Mouse (Mus musculus) embryo, embryonic 11.5 days (tissue): ENCODE results near the gene Scaf11.
A peak's percentile ranks its signal among the peaks of the same experiment; 100 is the strongest.
"Not testable (repeated sequence)": the region's sequence is repeated elsewhere in the genome, so short reads cannot be mapped to it uniquely, and the experiment has no call there.

Source experiments
- DNase-seq: peaks from one replicate; pipeline ENCODE4 v3.0.0-alpha.2; 2012; ENCODE audit warnings: low read depth, low spot score

Gene Scaf11

DNA sequence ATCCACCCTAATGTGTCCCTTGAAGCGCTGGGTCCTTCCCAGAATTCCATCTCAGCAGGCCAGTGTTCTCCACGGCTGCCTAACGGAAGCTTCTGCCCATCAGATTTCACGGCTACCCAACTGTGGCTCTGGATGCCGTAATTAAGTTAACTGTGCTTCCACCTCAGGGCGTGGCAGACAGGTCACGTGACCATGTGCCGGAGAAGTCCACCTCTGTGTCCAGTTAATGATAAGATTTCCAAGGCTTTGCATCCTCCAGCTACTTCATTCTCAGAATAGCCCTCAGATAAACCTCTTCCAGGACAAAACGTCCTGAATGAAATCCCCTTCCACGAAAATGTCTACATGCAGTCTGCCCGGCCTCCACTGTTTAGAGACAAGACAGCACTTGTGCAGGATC, 4.4 kb upstream of the Scaf11 start:
- no peak for DNase-seq

DNA sequence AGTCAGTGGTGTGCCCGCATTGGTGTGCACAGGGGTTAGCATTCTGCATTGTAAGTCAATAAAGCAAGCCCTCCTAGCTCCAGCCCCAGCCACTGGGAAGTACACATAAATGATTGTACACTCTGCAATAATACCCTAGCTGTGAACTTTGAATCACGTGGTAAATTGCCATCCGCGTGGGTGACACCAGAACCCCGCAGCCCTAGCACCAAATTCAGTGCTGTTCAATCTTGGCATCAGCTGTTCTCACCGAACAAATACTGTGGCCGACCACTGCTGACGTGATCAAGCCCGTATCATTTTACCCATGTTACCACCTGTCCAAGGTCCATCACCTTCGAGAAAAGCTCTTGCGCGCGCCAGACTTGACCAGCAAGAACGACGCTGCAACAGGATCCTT, 3.2 kb upstream of the Scaf11 start:
- no peak for DNase-seq

DNA sequence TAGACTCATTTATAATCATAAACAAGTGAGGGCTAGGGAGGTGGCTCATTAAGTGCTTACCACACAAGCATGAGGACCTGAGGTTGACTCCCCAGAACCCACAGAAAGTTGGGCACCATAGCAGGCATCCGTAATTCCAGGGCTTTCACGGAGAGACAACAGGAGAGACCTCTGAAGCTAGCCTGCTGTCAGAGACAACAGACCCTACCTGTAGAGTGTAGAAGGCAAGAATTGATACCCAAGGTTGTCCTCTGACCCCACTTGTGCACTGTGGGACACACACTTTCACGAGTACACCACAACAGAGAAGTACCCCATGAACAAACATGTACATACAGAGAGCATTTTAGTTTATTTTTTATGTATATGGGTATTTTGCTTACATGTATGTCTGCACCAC, 2.0 kb upstream of the Scaf11 start:
- no peak for DNase-seq

DNA sequence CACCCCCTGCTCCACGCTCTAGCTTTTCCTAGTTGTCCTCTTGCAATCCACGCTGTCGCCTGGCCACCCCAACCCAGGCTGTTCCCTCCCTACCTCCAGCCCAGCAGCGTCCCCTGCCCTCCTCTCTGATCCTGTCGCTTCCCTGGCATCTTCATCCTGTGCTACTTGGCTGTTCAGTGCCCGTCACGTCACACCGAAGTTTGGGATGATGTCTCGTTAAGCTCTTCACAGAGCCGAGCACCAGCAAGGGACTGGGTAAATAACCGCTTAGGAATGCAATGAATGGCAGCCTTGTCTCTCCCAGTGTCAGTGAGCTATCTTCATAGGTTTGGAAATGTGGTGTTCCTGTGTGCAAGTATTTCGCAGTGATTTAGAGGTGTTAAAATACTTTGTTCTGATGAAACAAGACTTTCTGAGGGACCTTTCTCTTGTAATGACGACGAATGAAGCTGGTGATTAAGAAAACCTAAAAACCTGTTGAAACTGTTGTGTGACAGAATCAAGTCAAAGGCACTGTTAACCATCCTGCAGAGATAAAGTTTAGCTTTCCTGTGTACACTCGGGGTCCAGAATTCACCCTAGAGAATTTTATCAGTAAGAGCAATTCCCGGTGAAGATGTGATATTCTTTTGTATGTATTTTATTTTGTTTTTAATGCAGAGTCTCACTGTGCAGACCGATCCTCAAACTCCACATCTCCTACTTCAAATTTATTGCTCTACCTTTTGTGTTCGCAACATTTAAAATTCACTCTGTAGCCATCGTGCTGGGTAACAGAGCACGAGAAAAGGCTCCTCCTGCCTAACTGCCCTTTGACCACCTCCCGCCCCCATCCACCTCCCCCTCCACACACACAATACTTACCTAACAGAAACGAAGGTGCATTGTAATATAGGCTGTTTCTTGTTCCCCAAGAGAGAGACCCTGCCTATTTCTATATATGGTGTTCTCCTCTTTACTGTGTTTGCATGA, 1.2 kb upstream of the Scaf11 start:
- peak; percentile 32 for DNase-seq

DNA sequence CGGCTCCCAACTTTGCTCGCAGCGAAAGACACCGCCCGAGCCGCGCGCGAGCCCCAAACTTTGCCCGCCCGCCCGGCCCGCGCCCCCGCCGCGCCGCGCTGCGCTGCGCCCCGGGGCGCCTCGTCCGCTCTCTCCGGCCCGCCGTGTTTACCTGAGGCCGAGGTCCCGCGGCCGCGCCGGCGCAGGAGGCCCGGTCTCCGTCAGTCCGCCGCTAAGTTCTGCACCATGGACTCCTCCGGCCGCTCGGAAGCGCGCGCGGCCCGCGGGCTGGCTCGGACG, 253 bp downstream of the Scaf11 start:
- DNase-seq, result no peak

DNA sequence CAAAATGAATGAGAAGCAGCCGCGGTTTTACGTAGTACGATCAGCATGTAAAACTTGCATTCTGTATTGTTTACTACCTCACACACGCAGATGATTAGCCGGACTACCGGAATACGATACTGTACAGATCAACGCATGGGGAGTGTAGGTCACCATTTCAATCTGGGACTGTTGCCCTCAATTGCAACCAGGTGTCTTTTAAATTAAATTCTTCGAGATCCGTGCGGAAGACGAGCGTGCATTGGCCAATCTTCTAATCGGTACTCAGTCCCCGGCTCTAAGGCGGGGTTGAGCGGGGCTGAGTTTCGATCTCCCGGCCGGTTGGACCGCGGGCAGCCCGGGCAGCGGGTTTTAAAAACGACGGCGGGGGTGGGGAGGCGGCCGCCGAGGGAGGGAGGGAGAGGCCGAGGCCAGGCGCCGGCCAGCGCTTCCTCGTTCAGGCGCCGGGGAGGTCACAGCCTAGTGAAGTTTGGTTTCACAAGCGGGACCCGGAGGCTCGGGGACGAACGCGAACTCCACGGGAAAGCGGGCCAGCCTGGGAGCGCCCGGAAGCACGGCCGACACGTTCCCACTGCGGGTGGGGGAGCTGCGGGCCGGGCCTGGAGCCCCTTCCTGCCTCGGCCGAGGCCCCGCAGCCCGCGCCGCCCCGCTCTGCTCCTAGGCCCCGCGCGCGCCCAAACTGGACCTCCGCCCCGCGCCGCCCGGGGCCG, 747 bp downstream of the Scaf11 start:
- DNase-seq, result peak; percentile 30

DNA sequence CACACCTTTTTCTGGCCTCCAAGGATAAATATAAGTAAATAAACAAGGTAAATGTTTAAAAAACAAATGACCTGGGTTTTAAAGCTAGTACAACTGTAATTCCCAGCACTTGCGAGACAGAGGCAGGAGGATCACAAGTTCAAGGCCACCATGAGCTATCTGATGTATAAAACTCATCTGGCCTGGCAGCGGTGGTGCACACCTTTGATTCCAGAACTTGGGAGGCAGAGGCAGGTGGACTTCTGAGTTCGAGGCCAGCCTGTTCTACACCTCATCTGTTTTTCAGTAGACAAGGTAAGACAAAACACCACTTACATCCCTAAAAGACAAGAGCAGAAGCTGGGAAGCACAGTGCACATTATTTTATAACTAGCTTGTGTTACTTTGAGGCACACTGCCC, 2.4 kb downstream of the Scaf11 start:
- DNase-seq, result no peak

DNA sequence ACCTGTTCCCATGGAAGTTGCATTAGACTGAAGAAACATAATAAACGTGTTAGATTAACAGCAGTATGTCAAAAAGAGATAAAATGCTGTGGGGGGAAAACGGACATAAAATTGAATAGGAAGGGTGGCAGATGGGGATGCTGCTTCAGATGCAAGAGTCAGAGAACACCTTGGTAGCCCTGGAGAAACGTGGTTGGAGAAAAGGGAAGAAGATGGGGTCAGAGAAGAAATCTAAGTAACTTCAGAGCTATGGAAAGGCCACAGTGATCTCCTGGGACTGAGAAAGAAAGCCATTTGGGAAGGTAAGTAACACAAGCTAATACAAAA, 3.3 kb downstream of the Scaf11 start:
- DNase-seq, result no peak

DNA sequence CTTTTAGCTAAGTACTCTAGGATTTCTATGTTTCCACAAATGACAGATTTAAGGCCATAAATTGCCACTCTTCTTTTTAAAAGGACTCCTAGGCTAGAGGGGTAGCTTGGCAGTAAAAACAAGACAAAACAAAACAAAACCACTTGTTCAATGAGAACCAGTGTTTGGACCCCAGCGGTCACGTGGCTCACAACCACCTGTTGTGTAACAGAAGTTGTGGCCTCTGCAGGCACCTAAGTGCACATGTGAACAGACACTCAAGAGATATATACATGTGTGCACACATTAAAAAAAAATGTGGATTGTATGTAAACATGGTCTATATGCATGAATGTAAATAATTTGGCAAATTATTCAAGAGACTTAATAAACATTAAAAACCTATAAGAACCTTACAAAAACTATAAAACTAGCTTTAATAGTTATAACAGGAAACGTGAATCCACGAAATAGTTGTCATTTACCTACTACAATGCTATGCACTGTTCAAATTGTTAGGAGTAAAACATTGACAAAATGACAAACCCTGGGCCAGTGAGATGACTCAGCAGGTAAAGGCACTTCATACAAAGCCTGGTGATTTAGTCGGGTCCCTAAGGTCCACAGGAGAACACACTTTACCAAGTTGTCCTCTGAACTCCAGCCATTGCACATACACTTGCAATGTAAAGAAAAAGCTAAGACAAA, 3.8 kb downstream of the Scaf11 start:
- DNase-seq, result no peak

DNA sequence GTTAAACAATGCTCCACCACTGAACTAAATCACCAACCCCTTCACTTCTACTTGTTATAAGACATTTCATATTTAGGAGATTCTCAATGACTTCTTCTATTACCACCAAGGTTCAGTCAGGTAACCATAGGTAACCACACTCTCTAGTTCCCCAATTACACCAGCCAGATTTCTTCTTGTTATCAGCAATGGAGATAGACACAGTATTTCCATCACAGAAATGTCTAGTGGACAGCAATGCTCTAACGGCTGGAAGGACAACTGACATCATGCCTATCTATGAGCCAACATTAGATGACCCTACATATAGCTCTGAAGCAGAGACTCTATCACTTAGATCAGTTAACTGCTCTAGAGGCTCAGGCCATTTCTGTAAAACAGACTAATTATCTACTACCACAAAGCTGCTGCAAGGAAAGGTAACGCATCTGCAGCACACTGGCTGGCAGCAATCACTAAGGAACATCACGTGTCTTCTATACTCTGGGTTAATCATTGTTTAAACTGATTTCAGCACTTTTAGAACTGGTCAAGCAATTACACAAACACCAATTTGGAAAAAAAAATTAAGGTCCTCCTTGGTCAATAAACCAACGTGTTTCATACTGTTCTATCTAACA, 4.9 kb downstream of the Scaf11 start:
- no peak for DNase-seq

DNA sequence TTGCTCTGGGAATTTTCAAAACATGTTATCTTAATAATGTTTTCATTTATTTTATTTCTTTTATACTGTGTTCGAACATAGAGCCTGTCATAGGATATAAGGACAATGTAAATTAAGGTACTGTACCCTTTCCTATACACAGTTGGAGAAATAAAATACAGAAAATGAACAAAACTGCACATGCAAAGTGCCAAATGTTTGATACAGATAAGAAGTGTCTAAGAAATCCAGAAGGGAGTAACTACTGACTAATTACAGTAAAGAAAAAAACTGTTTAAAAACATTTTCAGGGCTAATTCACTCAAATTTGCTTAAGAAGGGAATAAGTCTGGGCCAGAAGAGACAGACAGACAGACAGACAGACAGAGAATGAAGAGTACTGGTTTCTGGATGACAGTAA, 7.3 kb downstream of the Scaf11 start:
- DNase-seq, result no peak

DNA sequence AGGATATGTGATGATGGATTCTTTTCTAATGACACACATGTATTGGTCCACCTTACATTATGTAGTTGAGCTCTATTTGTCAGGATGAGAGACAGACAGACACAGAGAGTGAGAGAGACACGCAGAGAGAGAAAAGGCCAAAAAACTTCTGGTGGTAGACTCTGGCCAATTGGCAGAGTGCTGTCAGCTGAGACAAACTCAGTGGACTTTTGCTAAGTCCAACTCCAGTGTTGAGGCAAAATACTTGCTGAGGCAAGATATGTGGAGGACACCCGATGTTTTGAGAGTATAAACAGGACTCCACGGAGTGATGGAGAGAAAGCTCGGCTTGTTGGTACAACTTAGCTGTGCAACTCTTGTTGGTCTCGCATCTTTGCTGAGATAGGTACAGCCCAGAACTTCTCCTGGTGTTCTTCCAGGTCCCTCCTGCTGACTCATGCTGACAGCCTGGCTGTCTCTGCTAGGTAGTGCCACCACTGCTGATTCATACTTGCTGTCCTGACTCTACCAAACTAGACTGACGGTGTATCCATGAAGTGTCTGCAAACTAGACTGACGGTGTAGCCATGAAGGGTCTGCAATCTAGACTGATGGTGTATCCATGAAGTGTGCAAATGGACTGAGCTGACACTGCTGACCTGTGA, 11.9 kb downstream of the Scaf11 start:
- no peak for DNase-seq

DNA sequence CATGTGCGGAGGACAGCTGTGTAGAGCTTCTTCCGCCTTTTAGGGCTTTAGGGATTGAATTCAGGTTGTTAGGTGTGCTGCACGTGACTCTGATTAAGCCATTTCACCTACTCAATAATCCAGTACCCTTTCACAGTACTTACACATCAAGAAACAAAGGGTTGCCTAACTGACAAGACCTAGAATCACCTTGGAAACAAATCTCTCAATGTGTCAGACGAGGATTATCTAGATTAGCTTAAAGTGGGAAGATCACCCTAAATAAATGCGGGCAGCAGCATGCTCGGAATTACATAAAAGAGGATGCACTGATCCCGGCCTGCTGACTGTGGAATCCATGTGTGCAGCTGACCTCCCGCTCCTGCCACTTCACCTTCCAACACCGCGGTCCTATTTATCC, 13.9 kb downstream of the Scaf11 start:
- DNase-seq, result no peak

DNA sequence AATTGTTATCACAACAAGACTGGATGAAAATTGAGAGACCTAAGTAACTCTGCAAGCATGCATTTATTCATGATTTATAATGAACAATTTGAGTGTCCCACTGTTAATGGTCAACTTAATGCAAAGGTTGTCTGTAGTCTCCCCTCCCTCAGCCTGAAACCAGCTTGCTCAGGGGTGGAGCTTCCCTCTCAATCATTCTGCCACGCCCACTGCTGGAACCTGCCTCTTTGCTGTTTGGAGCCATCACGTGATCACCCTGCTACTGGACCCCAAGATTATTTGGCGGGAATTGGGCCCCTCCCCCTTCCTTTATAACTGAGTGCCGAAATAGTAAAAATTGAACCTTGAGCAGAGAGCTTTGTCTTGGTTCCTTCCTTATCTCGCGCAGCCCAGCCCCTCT, 19.2 kb downstream of the Scaf11 start:
- not testable (repeated sequence) for DNase-seq

DNA sequence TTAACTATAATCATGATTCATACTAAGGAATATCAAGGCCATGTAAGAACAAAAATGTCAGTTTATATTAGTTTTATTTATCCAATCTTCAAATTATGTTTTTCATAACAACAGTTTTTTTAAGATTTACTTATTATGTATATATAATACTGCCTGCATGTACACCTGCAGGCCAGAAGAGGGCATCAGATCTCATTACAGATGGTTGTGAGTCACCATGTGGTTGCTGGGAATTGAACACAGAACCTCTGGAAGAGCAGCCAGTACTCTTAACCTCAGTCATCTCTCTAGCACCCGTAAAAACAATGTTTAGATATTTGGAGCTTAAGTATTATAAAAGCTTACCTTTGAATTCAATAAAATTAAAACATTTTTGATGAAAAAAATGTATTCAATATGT, 26.4 kb downstream of the Scaf11 start:
- DNase-seq, result no peak

DNA sequence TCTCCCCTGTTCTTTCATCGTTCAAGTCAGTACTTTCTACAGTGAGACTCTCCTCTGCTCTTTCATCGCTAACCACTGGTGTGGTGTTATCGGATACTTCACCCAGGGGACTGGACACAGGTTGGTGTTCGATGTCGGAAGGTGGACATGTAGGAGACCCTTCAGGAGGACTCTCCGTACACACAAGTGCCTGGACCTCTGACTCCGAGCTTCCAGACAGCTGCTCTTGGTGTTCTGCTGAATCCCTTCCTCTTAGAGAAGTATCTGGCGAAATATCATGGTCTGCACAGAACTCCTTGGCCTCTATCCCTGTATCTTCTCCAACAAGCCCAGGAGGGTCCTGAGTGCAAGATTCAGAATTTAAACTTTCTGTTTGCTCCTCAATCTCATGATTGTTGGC, 40.7 kb downstream of the Scaf11 start:
- no peak for DNase-seq

DNA sequence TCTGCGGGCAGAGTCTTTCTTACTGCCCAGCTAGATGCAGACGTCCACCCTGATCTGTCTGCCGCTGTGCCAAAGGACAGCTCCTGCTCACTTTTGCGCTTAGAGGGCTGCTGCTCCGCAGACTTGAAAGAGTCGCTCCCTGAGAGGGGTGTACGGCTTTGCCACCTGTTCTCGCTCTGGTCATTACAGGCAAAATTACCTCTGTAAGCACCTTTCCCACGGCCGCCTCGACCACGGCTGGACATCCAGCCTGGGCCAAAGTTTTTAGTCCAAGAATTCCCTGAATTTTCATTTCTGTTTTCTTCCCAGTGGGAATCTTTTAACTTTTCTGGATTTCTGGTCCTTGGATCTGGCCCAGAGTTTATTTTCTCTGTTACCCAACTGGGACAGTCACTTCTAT, 42.5 kb downstream of the Scaf11 start:
- DNase-seq, result no peak

DNA sequence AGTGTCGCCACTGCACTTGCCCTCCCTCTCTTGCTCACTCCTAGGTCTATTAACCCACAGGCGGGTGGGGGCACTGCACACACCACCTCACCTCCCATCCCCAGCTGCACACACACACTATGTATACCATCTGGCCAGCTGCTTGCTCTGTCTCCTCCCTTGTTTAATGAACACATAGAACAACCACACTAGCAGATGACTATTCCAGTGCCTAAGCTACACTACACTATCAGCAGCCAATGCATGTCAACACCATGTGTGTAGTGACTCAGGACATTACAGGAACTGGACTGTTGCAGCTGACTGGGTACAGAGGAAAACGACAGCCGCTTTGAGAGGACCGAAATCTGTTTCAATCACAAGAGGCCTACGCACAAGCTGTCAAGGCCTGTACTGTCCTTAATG, 51.9 kb downstream of the Scaf11 start:
- DNase-seq, result no peak

DNA sequence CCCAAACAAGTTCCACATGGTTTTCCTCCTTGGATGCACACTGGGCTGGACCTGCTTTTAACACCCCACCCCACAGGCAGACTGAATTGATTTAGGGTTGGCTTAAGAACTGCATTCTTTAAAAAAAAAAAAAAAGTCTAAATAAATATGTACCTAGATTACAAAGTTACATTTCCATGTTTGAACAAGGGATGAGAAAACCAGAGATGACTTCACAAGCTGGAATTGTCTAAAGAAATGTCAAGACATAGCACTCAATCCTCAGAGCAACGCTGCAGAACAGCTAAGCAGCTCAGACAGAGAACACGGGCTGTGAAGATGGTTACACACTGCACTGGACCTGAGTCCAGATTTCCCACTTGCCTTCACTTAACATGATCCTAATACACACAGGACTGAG, 53.5 kb downstream of the Scaf11 start:
- DNase-seq, result no peak

DNA sequence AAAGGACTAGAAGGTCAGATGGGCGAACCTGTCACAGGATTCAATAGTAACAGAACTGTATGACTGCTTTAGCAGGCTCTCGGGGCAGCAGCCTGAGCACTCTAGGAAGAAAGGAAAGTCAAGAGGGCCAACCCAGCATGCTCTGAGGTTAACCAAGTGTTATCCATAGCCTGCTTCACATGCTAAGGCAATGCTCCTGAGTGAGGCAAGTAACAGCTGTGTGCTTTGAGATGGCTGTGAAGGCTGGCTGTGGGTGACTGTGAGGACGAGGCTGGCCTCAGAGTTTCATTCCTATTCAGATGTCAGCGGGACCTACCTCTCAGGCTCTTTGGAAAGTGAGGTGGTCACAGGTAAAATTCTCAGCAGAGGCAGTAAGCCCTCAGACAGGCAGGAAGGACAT, 54.4 kb downstream of the Scaf11 start:
- DNase-seq, result no peak

DNA sequence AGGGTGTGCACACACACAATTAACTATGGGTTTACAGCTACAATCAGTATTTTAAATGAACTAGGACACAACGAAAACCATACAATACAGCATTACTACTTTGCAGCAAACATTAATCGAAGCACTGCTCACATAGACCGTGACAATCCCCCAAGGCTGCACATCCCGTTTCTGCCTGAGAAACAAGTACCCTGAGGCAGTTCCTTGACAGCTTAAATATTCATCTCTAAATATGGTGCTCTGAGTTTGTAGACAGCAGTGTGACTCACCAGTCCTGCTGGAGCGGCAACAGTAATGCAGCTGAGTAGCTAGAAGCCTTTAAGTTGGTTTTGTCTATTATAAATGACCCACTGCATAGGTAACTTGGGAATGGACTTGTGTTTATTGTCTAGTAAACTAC, 55.1 kb downstream of the Scaf11 start:
- DNase-seq, result no peak

DNA sequence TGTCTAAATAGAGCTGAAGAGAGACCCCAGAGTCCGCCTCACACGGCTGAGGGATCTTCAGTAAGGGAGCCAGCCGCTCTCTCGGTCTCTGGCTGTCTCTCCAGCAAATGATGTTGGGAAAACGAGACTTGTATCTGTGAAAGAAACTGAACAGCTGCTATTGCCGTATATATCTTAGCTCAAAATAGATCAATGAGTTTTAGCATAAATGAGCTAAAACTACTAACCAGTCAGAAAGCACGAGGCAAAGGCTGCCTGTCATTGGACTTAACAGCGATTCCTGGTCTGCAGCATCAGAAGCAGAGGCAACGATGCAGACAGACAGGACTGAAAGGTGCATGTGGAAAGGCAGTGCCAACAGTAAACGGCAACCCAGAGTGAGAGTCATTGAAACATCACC, 62.3 kb downstream of the Scaf11 start:
- DNase-seq, result no peak
